Comparison of ENCODE assay signal across 11 mouse cellular contexts in genomic region chr11:95836433-95836832, GRCm38 (mm10). TPM values are rescaled to one million over a fixed set of nuclear protein-coding genes. Genes with fewer than 3 reads are reported as not detected.
DNase-seq lines count a peak whose midpoint lies in the region; ATAC-seq and TF ChIP-seq lines count a peak whose summit lies in the region.
"Had no signal": no experiment of that assay in that cellular context is flagged by ENCODE, and none has a peak within 500 bp of the region (broad histone marks: within the 10 kb centered on the region; RNA-seq: fewer than 3 reads in every experiment).

No protein-coding gene starts in this region.

- WGBS in heart, adult 2 months: 22% methylated on average over 6 of the region's 6 CpGs
- WGBS in lung, adult 2 months: 38% methylated on average over 6 of the region's 6 CpGs
- WGBS in heart, embryonic 15.5 days: 45% methylated on average over 6 of the region's 6 CpGs
- 58% methylated on average over 6 of the region's 6 CpGs for WGBS in hindbrain, embryonic 16.5 days

- peaks cover 35% of the 10 kb centered on the region for H3K4me1 ChIP-seq in heart, adult 2 months (ENCODE audit: control insufficient read depth, insufficient read depth, low read length)
- peaks cover 46% of the 10 kb centered on the region for H3K4me1 ChIP-seq in lung, adult 2 months (ENCODE audit: control insufficient read depth, insufficient read depth, low read length)
- H3K4me1 ChIP-seq in heart, embryonic 15.5 days (replicated peaks): peaks cover 57% of the 10 kb centered on the region
- H3K4me1 ChIP-seq in hindbrain, embryonic 16.5 days (ENCODE audit: control insufficient read depth, insufficient read depth, low read depth, low read length): peaks cover 16% of the 10 kb centered on the region

- no peak overlapping the region for H3K9ac ChIP-seq in heart, adult 2 months (ENCODE audit: low read depth, low read length)
- H3K9ac ChIP-seq in heart, embryonic 15.5 days: no peak overlapping the region
- no peak overlapping the region for H3K9ac ChIP-seq in hindbrain, embryonic 16.5 days (ENCODE audit: low read depth, low read length)
- H3K9ac ChIP-seq: hindbrain, embryonic 14.5 days had no signal

- peak overlapping the region; percentile 2; the same call in 1 of the 2 replicates for H3K4me3 ChIP-seq in heart, adult 2 months
- H3K4me3 ChIP-seq in lung, adult 2 months (replicated peaks; ENCODE audit: extremely low read depth, low read depth, low read length): no peak overlapping the region
- no peak overlapping the region for H3K4me3 ChIP-seq in heart, embryonic 15.5 days
- H3K4me3 ChIP-seq in hindbrain, embryonic 16.5 days (ENCODE audit: low read length): no peak overlapping the region
- H3K4me3 ChIP-seq: erythroblast, embryonic 14.5 days had no signal

- H3K27me3 ChIP-seq in heart, adult 2 months (ENCODE audit: control insufficient read depth, insufficient read depth, low read length): no peaks in the 10 kb centered on the region
- peaks cover 34% of the 10 kb centered on the region for H3K27me3 ChIP-seq in heart, embryonic 15.5 days
- peaks cover 40% of the 10 kb centered on the region for H3K27me3 ChIP-seq in hindbrain, embryonic 16.5 days (replicated peaks; ENCODE audit: control insufficient read depth, insufficient read depth, low read length)

- peak overlapping the region; percentile 42 for H3K4me2 ChIP-seq in heart, embryonic 15.5 days
- H3K4me2 ChIP-seq in hindbrain, embryonic 16.5 days (ENCODE audit: low read length): no peak overlapping the region
- H3K4me2 ChIP-seq: hindbrain, embryonic 14.5 days had no signal

- no peaks in the 10 kb centered on the region; the same call in 1 of the 2 replicates for H3K79me2 ChIP-seq in heart, adult 2 months (replicated peaks; ENCODE audit: control insufficient read depth, insufficient read depth, low read length)

- TF ChIP-seq EP300 in heart, adult 2 months (IDR thresholded peaks at IDR 0.05; ENCODE audit: insufficient read depth, low read depth, low read length): 0 out of 2 replicates have a peak, but pooled peaks have one; percentile 47

- H3K36me3 ChIP-seq in heart, adult 2 months (ENCODE audit: control insufficient read depth, insufficient read depth, low read length): peaks cover 6% of the 10 kb centered on the region; the same call in 1 of the 2 replicates
- no peaks in the 10 kb centered on the region for H3K36me3 ChIP-seq in heart, embryonic 15.5 days
- H3K36me3 ChIP-seq in hindbrain, embryonic 16.5 days (ENCODE audit: control insufficient read depth, insufficient read depth, low read length): no peaks in the 10 kb centered on the region

- peak overlapping the region; percentile 92 for H3K27ac ChIP-seq in heart, adult 2 months
- peak overlapping the region; percentile 64 for H3K27ac ChIP-seq in heart, embryonic 15.5 days
- H3K27ac ChIP-seq in hindbrain, embryonic 16.5 days (ENCODE audit: low read depth, low read length): no peak overlapping the region
- H3K27ac ChIP-seq: hindbrain, embryonic 14.5 days had no signal

- no peak for ATAC-seq in heart, embryonic 15.5 days (replicated peaks; ENCODE audit: insufficient number of reproducible peaks, insufficient read depth, low FRiP score, low read depth)
- no peak for ATAC-seq in hindbrain, embryonic 16.5 days
- ATAC-seq in activated CD4-positive, CD25-positive, alpha-beta regulatory T cell, adult 4 months: no peak

- peak; percentile 46 to 51 for DNase-seq in heart, adult 2 months
- no peak for DNase-seq in heart, postnatal 4 days
- DNase-seq in lung, adult 18-20 months: peak; percentile 32 to 58
- no peak for DNase-seq in lung, adult 2 months
- DNase-seq in lung, postnatal 4 days: peak; percentile 32 to 52
- DNase-seq: thymus, postnatal 25 days had no signal

- 0 out of 2 replicates have a peak, but pooled peaks have one; percentile 16 for TF ChIP-seq POLR2A in heart, adult 2 months (IDR thresholded peaks at IDR 0.05; ENCODE audit: insufficient read depth, low read depth, low read length)
- TF ChIP-seq POLR2A in lung, adult 2 months (IDR thresholded peaks at IDR 0.05; ENCODE audit: borderline replicate concordance, extremely low read depth, low read depth, low read length): no peak

- H3K9me3 ChIP-seq in heart, embryonic 15.5 days (replicated peaks): no peaks in the 10 kb centered on the region
- H3K9me3 ChIP-seq in hindbrain, embryonic 16.5 days (ENCODE audit: control insufficient read depth, low read length): no peaks in the 10 kb centered on the region

- TF ChIP-seq CTCF in heart, adult 2 months (IDR thresholded peaks at IDR 0.05): no peak
- TF ChIP-seq CTCF in lung, adult 2 months (IDR thresholded peaks at IDR 0.05; ENCODE audit: insufficient read depth, low read length): no peak

- intact Hi-C loops in heart, adult 2 months (cut with DNase I): no loop called here

RNA-seq across cellular contexts. Expression of gene Gngt2, which starts 0.6 kb away (rescaled TPM):
- 10 to 100 TPM; 19.0 to 24.4 TPM for total RNA-seq in heart, adult 2 months (2021)
- 10.2 and 12.4 TPM in 2 replicates for polyA plus RNA-seq in heart, adult 2 months (2012; rRNA removed)
- 10 to 100 TPM; 23.2 to 23.8 TPM for total RNA-seq in heart, postnatal 4 days (2021)
- polyA plus RNA-seq in lung, adult 2 months (2012; rRNA removed): 18.1 and 31.9 TPM in 2 replicates
- polyA plus RNA-seq in heart, embryonic 15.5 days (2015; fragmentation: Nextera tagmentation; extraction: Ambion mirVana): 29.4 and 31.8 TPM in 2 replicates
- polyA plus RNA-seq in hindbrain, embryonic 16.5 days (2015; fragmentation: Nextera tagmentation; extraction: Ambion mirVana): 3.7 and 3.9 TPM in 2 replicates
- polyA plus RNA-seq in activated CD4-positive, CD25-positive, alpha-beta regulatory T cell, adult 4 months (2017; shearing (Covaris generic)): 10 to 100 TPM; 47.5 to 58.4 TPM

RNA-seq across cellular contexts. Expression of gene Abi3, which starts 5.8 kb away (rescaled TPM):
- total RNA-seq in heart, adult 2 months (2021): 10 to 100 TPM in 1 of 2 experiments, 1 to 10 TPM in 1; 7.9 to 11.4 TPM
- 16.3 and 23.2 TPM in 2 replicates for polyA plus RNA-seq in heart, adult 2 months (2012; rRNA removed)
- 10 to 100 TPM; 16.7 to 19.5 TPM for total RNA-seq in heart, postnatal 4 days (2021)
- polyA plus RNA-seq in lung, adult 2 months (2012; rRNA removed): 141 and 169 TPM in 2 replicates
- 13.0 and 22.0 TPM in 2 replicates for polyA plus RNA-seq in heart, embryonic 15.5 days (2015; fragmentation: Nextera tagmentation; extraction: Ambion mirVana)
- polyA plus RNA-seq in hindbrain, embryonic 16.5 days (2015; fragmentation: Nextera tagmentation; extraction: Ambion mirVana): 2.4 and 2.6 TPM in 2 replicates
- polyA plus RNA-seq in activated CD4-positive, CD25-positive, alpha-beta regulatory T cell, adult 4 months (2017; shearing (Covaris generic)): 10 to 100 TPM; 58.8 to 59.2 TPM

RNA-seq across cellular contexts. Expression of gene Phospho1, which starts 12.1 kb away (rescaled TPM):
- 100 to 1,000 TPM; 181 to 206 TPM for total RNA-seq in heart, adult 2 months (2021)
- polyA plus RNA-seq in heart, adult 2 months (2012; rRNA removed): 193 and 244 TPM in 2 replicates
- total RNA-seq in heart, postnatal 4 days (2021): 10 to 100 TPM; 71.7 to 82.2 TPM
- polyA plus RNA-seq in lung, adult 2 months (2012; rRNA removed): 85.8 and 128 TPM in 2 replicates
- polyA plus RNA-seq in heart, embryonic 15.5 days (2015; fragmentation: Nextera tagmentation; extraction: Ambion mirVana): 4.5 and 5.3 TPM in 2 replicates
- polyA plus RNA-seq in hindbrain, embryonic 16.5 days (2015; fragmentation: Nextera tagmentation; extraction: Ambion mirVana): 0.54 TPM in 1 of 2 replicates, not detected in the other
- polyA plus RNA-seq in activated CD4-positive, CD25-positive, alpha-beta regulatory T cell, adult 4 months (2017; shearing (Covaris generic)): not detected

Comparison
In these comparisons a context has a peak if more than half of its experiments do, and no peak if none do; other contexts are left out.
1. DNase-seq: peak in heart, adult 2 months (2 of 2), lung, adult 18-20 months (2 of 2) and lung, postnatal 4 days (2 of 2); none in heart, postnatal 4 days (single experiment) and lung, adult 2 months (single experiment).
2. RNA of gene Phospho1, which starts 12.1 kb away (polyA plus RNA-seq): 193 to 244 TPM in heart, adult 2 months and 85.8 to 128 TPM in lung, adult 2 months; 4.5 to 5.3 TPM in heart, embryonic 15.5 days, 0.54 TPM in hindbrain, embryonic 16.5 days and not detected in activated CD4-positive, CD25-positive, alpha-beta regulatory T cell, adult 4 months; every median in the first group is over 10 times any median in the second.